Mouse (Mus musculus) liver, postnatal 0 days (tissue): Measurements from ENCODE around the gene Gm17509.
"Not testable (repeated sequence)": the region's sequence is repeated elsewhere in the genome, so short reads cannot be mapped to it uniquely, and the experiment has no call there.

Experiments used
- CTCF ChIP-seq: sonication (generic); IDR thresholded peaks from 2 replicates; pipeline ENCODE4 v1.5.1; 2016; ENCODE audit warnings: antibody characterized with exemption, low read depth
- EP300 ChIP-seq: IDR thresholded peaks from 2 replicates; pipeline ENCODE4 v1.6.1; 2016; ENCODE audit warnings: antibody characterized with exemption, low read depth, mild to moderate bottlenecking

- TF ChIP-seq CTCF, EP300: not testable (repeated sequence)
Measured at GRCm38 (mm10) chr13:117180912-117181311, 40.0 kb downstream of the Gm17509 start.
